Mouse (Mus musculus): ENCODE measurements around the gene Mrtfa. TPM values are rescaled to one million over a fixed set of nuclear protein-coding genes. Genes with fewer than 3 reads are reported as not detected.

Gene Mrtfa
- polyA plus RNA-seq, 1 experiment from 2014 or later, result 30.6 TPM

- 56% methylated on average over 10 of the region's 10 CpGs for WGBS
Observed at GRCm38 (mm10) chr15:81047497-81047896, 143.1 kb downstream of the Mrtfa start.

GRCm38 (mm10) chr15:81046061-81046460 is 144.5 kb downstream of the Mrtfa start:
- 94% methylated on average over 7 of the region's 7 CpGs for WGBS
- Histone ChIP-seq H3K27me3 (no peaks in the 10 kb centered on the region), H3K4me2 (replicated peaks) (no peak overlapping the region), H3K9me3 (replicated peaks) (no peaks in the 10 kb centered on the region), H3K4me1 (peaks cover 8% of the 10 kb centered on the region; the same call in 1 of the 2 replicates), H3K4me3 (no peak overlapping the region), H3K36me3 (0 out of 2 replicates have a peak, but pooled peaks cover 6% of the 10 kb centered on the region), H3K9ac (no peak overlapping the region), H3K27ac (no peak overlapping the region)
- ATAC-seq (ENCODE audit: low FRiP score), result no peak

More at GRCm38 (mm10) chr15:81047497-81047896, 143.1 kb downstream of the Mrtfa start:
- Histone ChIP-seq H3K4me1 (peaks cover 2% of the 10 kb centered on the region; the same call in 1 of the 2 replicates), H3K27me3 (no peaks in the 10 kb centered on the region), H3K9ac (no peak overlapping the region), H3K4me3 (no peak overlapping the region), H3K4me2 (replicated peaks) (no peak overlapping the region), H3K27ac (no peak overlapping the region), H3K36me3 (0 out of 2 replicates have a peak, but pooled peaks cover 6% of the 10 kb centered on the region), H3K9me3 (replicated peaks) (no peaks in the 10 kb centered on the region)
- no peak for ATAC-seq (ENCODE audit: low FRiP score)

GRCm38 (mm10) chr15:81045336-81045735 is 145.2 kb downstream of the Mrtfa start:
- no peak for ATAC-seq (ENCODE audit: low FRiP score)
- no peaks in the 10 kb centered on the region for H3K27me3 ChIP-seq
- no peaks in the 10 kb centered on the region for H3K9me3 ChIP-seq (replicated peaks)
- H3K27ac ChIP-seq, result no peak overlapping the region
- WGBS, result 72% methylated on average over 4 of the region's 4 CpGs
- H3K4me2 ChIP-seq (replicated peaks), result no peak overlapping the region
- H3K36me3 ChIP-seq, result 0 out of 2 replicates have a peak, but pooled peaks cover 6% of the 10 kb centered on the region
- no peak overlapping the region for H3K9ac ChIP-seq
- peaks cover 8% of the 10 kb centered on the region; the same call in 1 of the 2 replicates for H3K4me1 ChIP-seq
- H3K4me3 ChIP-seq, result no peak overlapping the region

GRCm38 (mm10) chr15:81044446-81044845 is 146.1 kb downstream of the Mrtfa start:
- Histone ChIP-seq H3K4me1 (peaks cover 8% of the 10 kb centered on the region; the same call in 1 of the 2 replicates), H3K27me3 (no peaks in the 10 kb centered on the region)

GRCm38 (mm10) chr15:81042276-81042931 is 148.2 kb downstream of the Mrtfa start:
- Histone ChIP-seq H3K27me3 (no peaks in the 10 kb centered on the region), H3K4me1 (peaks cover 8% of the 10 kb centered on the region; the same call in 1 of the 2 replicates), H3K36me3 (0 out of 2 replicates have a peak, but pooled peaks cover 6% of the 10 kb centered on the region), H3K4me3 (no peak overlapping the region), H3K9ac (no peak overlapping the region), H3K9me3 (replicated peaks) (no peaks in the 10 kb centered on the region), H3K4me2 (replicated peaks) (no peak overlapping the region), H3K27ac (0 out of 2 replicates have a peak overlapping the region, but pooled peaks have one; percentile 3)
- WGBS, result 65% methylated on average over 13 of the region's 13 CpGs
- no peak for ATAC-seq (ENCODE audit: low FRiP score)

More at GRCm38 (mm10) chr15:81044446-81044845, 146.1 kb downstream of the Mrtfa start:
- no peaks in the 10 kb centered on the region for H3K9me3 ChIP-seq (replicated peaks)
- 0 out of 2 replicates have a peak, but pooled peaks cover 6% of the 10 kb centered on the region for H3K36me3 ChIP-seq
- no peak for ATAC-seq (ENCODE audit: low FRiP score)
- H3K9ac ChIP-seq, result no peak overlapping the region
- H3K4me3 ChIP-seq, result no peak overlapping the region
- no peak overlapping the region for H3K4me2 ChIP-seq (replicated peaks)
- no peak overlapping the region for H3K27ac ChIP-seq
- WGBS, result 91% methylated on average over 9 of the region's 9 CpGs

GRCm38 (mm10) chr15:81041767-81042166 is 148.8 kb downstream of the Mrtfa start:
- no peaks in the 10 kb centered on the region for H3K27me3 ChIP-seq
- no peak for ATAC-seq (ENCODE audit: low FRiP score)
- no peak overlapping the region for H3K9ac ChIP-seq
- peaks cover 8% of the 10 kb centered on the region; the same call in 1 of the 2 replicates for H3K4me1 ChIP-seq
- H3K4me2 ChIP-seq (replicated peaks), result no peak overlapping the region
- 0 out of 2 replicates have a peak overlapping the region, but pooled peaks have one; percentile 3 for H3K27ac ChIP-seq
- H3K9me3 ChIP-seq (replicated peaks), result no peaks in the 10 kb centered on the region
- H3K36me3 ChIP-seq, result 0 out of 2 replicates have a peak, but pooled peaks cover 6% of the 10 kb centered on the region
- 74% methylated on average over 4 of the region's 4 CpGs for WGBS
- H3K4me3 ChIP-seq, result no peak overlapping the region

GRCm38 (mm10) chr15:81038419-81038818 is 152.1 kb downstream of the Mrtfa start:
- Histone ChIP-seq H3K36me3 (no peaks in the 10 kb centered on the region), H3K27ac (no peak overlapping the region), H3K9ac (no peak overlapping the region), H3K4me3 (no peak overlapping the region), H3K27me3 (no peaks in the 10 kb centered on the region), H3K4me1 (peaks cover 19% of the 10 kb centered on the region), H3K4me2 (replicated peaks) (no peak overlapping the region), H3K9me3 (replicated peaks) (no peaks in the 10 kb centered on the region)
- WGBS, result 88% methylated on average over 5 of the region's 5 CpGs
- no peak for ATAC-seq (ENCODE audit: low FRiP score)

- no peak overlapping the region for H3K27ac ChIP-seq
- H3K9me3 ChIP-seq (replicated peaks), result no peaks in the 10 kb centered on the region
- no peaks in the 10 kb centered on the region for H3K36me3 ChIP-seq
- no peak overlapping the region for H3K9ac ChIP-seq
- no peak overlapping the region for H3K4me3 ChIP-seq
- no peak overlapping the region for H3K4me2 ChIP-seq (replicated peaks)
- H3K27me3 ChIP-seq, result no peaks in the 10 kb centered on the region
- peaks cover 26% of the 10 kb centered on the region for H3K4me1 ChIP-seq
- no peak for ATAC-seq (ENCODE audit: low FRiP score)
- 78% methylated on average over 12 of the region's 12 CpGs for WGBS
Observed at GRCm38 (mm10) chr15:81035417-81036162, 155.0 kb downstream of the Mrtfa start.

GRCm38 (mm10) chr15:81034119-81034518 is 156.4 kb downstream of the Mrtfa start:
- H3K9ac ChIP-seq, result no peak overlapping the region
- WGBS, result 64% methylated on average over 6 of the region's 6 CpGs

GRCm38 (mm10) chr15:81032941-81033629 is 157.5 kb downstream of the Mrtfa start:
- H3K9ac ChIP-seq, result no peak overlapping the region
- H3K27ac ChIP-seq, result peak overlapping the region; percentile 48; the same call in 1 of the 2 replicates
- ATAC-seq (ENCODE audit: low FRiP score), result no peak
- no peak overlapping the region for H3K4me2 ChIP-seq (replicated peaks)
- no peaks in the 10 kb centered on the region for H3K27me3 ChIP-seq
- 36% methylated on average over 9 of the region's 9 CpGs for WGBS
- no peaks in the 10 kb centered on the region for H3K9me3 ChIP-seq (replicated peaks)
- no peaks in the 10 kb centered on the region for H3K36me3 ChIP-seq
- H3K4me1 ChIP-seq, result peaks cover 27% of the 10 kb centered on the region
- H3K4me3 ChIP-seq, result no peak overlapping the region

More at GRCm38 (mm10) chr15:81034119-81034518, 156.4 kb downstream of the Mrtfa start:
- no peak for ATAC-seq (ENCODE audit: low FRiP score)
- Histone ChIP-seq H3K4me2 (replicated peaks) (no peak overlapping the region), H3K27me3 (no peaks in the 10 kb centered on the region), H3K4me1 (peaks cover 26% of the 10 kb centered on the region), H3K9me3 (replicated peaks) (no peaks in the 10 kb centered on the region), H3K36me3 (no peaks in the 10 kb centered on the region), H3K4me3 (no peak overlapping the region), H3K27ac (no peak overlapping the region)

GRCm38 (mm10) chr15:81031611-81032010 is 158.9 kb downstream of the Mrtfa start:
- Histone ChIP-seq H3K27ac (no peak overlapping the region), H3K4me2 (replicated peaks) (no peak overlapping the region), H3K9ac (no peak overlapping the region), H3K4me3 (no peak overlapping the region), H3K27me3 (no peaks in the 10 kb centered on the region), H3K36me3 (no peaks in the 10 kb centered on the region), H3K9me3 (replicated peaks) (no peaks in the 10 kb centered on the region), H3K4me1 (peaks cover 32% of the 10 kb centered on the region)
- ATAC-seq (ENCODE audit: low FRiP score), result no peak
- WGBS, result 92% methylated on average over 4 of the region's 4 CpGs

Data from hindbrain, embryonic 12.5 days (tissue).